Mouse (Mus musculus) common myeloid progenitor, adult 5-6 weeks (primary cell): Measurements from ENCODE around the gene Cmip. TPM values are rescaled to one million over a fixed set of nuclear protein-coding genes. Genes with fewer than 3 reads are reported as not detected.

Experiments used
- ATAC-seq: replicated peaks from 2 replicates; pipeline ENCODE4 v1.8.0; 2016; ENCODE audit warnings: low read depth, mild to moderate bottlenecking, moderate TSS enrichment, inconsistent platforms; ENCODE audit not compliant: poor library complexity, severe bottlenecking
- total RNA-seq: library from RNA; stranded (forward); fragments of 200-1000, 187-1606 nt; gene quantifications from 2 replicates; pipeline ENCODE4 v1.2.3, GENCODE M21; 2017

Cmip gene
- total RNA-seq, 1 experiment from 2014 or later: 29.0 TPM

GRCm38 (mm10) chr8:117256292-117256938 is 449 bp upstream of the Cmip start:
- peak; percentile 53 for ATAC-seq

GRCm38 (mm10) chr8:117257821-117258575 is 1.1 kb downstream of the Cmip start:
- ATAC-seq: peak; percentile 20

- ATAC-seq: no peak
These were observed 1.7 kb downstream of the Cmip start for GRCm38 (mm10) chr8:117258576-117259040.

GRCm38 (mm10) chr8:117259431-117260001 is 2.7 kb downstream of the Cmip start:
- no peak for ATAC-seq

GRCm38 (mm10) chr8:117260234-117260929 is 3.5 kb downstream of the Cmip start:
- ATAC-seq: no peak

GRCm38 (mm10) chr8:117260930-117261475 is 4.1 kb downstream of the Cmip start:
- no peak for ATAC-seq

- no peak for ATAC-seq
These were observed 4.8 kb downstream of the Cmip start for GRCm38 (mm10) chr8:117261702-117262101.

- peak; percentile 30 for ATAC-seq
These were observed 5.8 kb downstream of the Cmip start for GRCm38 (mm10) chr8:117262685-117263084.

- peak; percentile 45 for ATAC-seq
These were observed 6.6 kb downstream of the Cmip start for GRCm38 (mm10) chr8:117263442-117263841.

GRCm38 (mm10) chr8:117265079-117265478 is 8.2 kb downstream of the Cmip start:
- ATAC-seq: no peak

GRCm38 (mm10) chr8:117267403-117268129 is 10.7 kb downstream of the Cmip start:
- 0 out of 2 replicates have a peak, but pooled peaks have one; percentile 7 for ATAC-seq

GRCm38 (mm10) chr8:117278234-117278633 is 21.4 kb downstream of the Cmip start:
- peak; percentile 46 for ATAC-seq

- ATAC-seq: peak; percentile 3; the same call in 1 of the 2 replicates
These were observed 21.8 kb downstream of the Cmip start for GRCm38 (mm10) chr8:117278668-117279132.

- peak; percentile 34; the same call in 1 of the 2 replicates for ATAC-seq
These were observed 23.6 kb downstream of the Cmip start for GRCm38 (mm10) chr8:117280488-117280887.

- no peak for ATAC-seq
These were observed 24.8 kb downstream of the Cmip start for GRCm38 (mm10) chr8:117281676-117282075.

- ATAC-seq: peak; percentile 63
These were observed 25.5 kb downstream of the Cmip start for GRCm38 (mm10) chr8:117282141-117282950.

- no peak for ATAC-seq
These were observed 28.1 kb downstream of the Cmip start for GRCm38 (mm10) chr8:117284768-117285484.

GRCm38 (mm10) chr8:117287966-117288365 is 31.1 kb downstream of the Cmip start:
- peak; percentile 87 for ATAC-seq
